Mouse (Mus musculus) retina, adult 2 months (tissue): ENCODE data around the gene Cuedc1.
"Not testable (repeated sequence)": the region's sequence is repeated elsewhere in the genome, so short reads cannot be mapped to it uniquely, and the experiment has no call there.

ENCODE experiments used
- DNase-seq: peaks from one replicate; pipeline ENCODE4 v3.0.0-alpha.2; 2012; ENCODE audit warnings: low read depth, low spot score

Gene Cuedc1

DNA sequence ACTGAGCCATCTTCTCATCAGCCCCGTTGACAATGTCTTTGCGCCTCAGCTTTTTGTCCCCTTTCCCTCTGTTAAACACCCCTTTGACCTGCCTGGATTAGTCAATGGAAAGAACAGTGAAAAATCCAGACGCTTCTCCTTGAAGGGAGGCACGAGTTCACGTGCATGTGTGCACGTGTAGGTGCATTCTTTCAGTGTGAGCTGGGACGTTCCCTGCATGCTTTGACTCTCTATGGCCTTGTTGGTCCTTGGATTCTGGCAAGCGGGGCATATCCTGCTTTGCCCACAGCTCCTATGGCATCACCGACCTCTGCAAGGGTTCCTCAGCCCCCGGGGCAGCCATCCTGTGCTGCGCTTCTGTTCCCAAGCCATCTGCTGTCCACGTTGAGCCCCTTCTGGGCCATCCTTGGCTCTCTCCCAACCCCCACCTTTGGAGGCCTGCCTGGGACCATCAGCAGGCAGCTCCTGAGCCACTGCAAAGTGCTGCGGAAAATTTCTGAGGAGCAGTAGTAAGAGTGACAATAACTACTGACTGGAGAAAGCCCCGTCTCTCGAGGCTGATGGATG lies 74.1 kb downstream of the Cuedc1 start:
- DNase-seq = no peak

DNA sequence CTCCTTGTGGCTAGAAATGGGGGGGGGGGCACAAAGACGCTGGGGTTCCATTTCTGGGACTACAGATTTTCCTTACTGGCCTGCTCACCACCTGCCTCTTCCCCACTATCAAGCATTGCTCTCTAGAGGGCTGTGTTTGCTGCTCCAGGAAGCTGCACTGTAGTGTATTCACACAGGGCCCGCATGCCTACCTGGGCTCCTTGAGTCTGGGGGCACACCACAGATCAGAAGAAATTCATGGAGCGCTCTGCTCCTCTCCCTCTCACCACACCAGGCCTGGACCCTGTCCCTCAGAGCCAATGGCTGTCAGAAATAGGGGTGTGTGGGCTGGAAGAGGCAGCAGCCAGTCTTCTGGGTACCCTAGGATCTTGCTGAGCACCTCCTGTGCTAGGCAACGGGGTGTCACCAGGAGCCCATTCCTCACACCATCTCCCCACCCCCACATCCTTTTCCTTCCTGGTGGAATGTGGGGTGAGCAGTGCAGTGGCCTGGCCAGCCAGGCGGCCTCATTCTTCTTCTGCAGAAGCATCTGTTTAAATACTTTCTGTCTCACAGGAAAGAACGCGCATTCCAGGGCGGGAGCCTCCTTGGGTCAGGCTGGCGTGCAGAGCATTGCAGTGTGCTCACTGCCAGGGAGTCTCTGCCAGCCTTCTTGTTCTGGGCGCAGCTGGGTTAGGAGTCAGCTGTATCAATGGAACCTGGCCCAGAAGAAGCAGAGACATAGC lies 74.9 kb downstream of the Cuedc1 start:
- no peak for DNase-seq

DNA sequence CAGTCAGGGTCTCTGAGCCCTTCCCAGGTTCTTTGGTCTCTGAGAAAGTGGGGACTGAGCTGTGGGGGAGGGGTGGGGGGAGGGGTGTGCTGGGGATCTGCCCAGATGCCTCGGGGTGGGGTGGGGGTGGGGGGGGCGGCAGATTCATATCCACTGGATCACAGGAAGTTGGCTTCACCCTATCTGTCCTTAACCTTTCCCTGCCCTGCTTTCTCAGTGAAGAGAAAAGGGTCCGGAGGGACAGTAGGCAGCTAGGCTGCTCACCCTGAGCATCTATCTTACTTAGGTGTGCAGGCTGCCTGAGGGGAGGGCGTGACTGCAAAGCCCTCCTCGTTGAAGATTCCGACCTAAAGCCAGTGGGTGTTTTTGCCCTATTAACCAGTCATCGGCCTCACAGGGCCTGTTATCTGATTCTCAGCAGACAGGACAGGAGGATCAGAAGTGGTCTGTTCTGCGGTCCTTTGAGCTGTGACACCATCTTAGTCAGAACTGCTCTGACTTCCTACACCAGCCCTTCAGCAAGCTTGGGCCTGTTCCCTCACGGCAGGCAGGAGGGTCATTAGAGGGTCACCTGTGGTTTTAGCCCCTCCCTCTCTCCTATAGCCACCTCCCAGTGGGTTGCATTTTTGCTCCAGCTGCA lies 75.6 kb downstream of the Cuedc1 start:
- DNase-seq = no peak

DNA sequence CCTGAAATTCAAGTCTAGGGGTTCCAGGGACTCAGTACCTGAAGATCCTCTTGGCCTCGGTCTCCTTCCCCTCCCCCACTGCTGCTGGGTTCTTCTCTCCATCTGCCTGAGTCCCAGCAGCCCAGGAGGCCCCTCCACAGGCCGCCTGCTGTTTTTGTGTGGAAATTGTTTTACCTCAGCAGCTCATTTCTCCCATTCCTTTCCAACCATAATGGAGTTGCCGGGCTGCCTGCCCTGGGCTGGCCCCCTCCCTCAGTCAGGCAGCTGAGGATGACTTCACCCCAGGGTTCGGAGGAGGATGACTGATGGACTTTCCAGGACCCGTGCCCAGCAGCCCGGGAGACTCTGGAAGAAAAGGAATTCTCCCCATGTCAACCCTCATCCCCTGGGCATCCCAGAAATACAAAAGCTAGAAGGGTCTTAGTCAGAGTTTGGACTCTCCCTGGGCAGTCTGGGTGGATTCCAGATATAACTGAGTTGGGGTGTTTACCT lies 82.7 kb downstream of the Cuedc1 start:
- DNase-seq = no peak

DNA sequence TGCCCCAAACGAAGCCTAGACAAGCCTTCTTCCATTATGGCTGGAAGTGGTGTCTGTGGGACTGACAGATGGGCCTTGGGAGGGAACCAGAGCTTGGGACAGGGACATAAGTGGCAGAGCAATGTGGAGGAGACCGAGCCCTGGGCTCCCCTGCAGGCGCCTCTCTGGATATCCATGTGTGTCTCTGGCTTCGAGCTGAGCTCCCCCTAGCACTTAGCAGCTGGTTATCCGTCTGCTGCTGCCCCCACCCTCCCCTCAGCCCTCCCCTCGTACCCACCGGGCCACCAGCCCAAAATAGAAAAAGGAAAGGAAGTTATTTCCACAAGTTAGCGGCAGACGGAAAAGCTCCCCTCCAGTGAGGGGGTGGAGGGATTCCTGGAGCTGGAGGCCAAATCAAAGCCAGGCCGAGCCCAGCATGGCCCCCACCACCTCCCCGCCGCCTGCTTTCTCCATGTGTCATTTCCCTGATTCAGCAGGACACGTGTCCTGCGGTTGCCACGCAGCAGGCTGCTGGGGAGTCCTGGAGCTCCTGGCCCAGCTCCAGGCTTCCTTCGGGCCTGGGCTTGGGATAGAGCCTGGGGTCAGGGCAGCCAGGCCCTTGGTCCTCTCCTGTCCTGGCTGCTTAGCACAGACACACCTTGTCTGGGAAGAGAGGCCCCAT lies 83.2 kb downstream of the Cuedc1 start:
- no peak for DNase-seq

DNA sequence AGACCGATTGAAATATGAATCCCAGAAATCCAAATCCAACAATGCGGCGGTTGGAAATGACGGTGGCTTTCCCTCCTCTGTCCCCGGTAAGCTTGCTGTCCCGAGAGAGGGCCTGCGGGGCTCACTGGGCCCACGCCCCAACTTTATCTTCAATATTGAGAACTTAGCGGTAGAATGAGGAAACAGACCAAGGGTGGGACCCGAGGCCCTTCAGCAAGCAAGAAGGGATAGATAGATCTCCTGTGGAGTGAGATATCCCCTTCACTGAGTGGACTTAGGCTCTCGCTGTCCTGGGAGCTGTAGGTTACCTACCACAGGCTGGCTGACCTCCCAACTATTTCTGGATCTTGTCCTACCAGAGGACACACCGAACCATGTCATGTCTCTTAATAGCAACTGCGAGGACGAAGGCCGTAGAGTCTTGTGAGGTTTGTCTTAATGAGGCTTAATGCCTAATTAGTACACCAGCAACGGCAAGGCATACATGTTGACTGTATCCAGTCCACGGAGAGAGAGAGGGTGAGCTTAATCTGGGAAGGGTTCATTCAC lies 86.8 kb downstream of the Cuedc1 start:
- no peak for DNase-seq

DNA sequence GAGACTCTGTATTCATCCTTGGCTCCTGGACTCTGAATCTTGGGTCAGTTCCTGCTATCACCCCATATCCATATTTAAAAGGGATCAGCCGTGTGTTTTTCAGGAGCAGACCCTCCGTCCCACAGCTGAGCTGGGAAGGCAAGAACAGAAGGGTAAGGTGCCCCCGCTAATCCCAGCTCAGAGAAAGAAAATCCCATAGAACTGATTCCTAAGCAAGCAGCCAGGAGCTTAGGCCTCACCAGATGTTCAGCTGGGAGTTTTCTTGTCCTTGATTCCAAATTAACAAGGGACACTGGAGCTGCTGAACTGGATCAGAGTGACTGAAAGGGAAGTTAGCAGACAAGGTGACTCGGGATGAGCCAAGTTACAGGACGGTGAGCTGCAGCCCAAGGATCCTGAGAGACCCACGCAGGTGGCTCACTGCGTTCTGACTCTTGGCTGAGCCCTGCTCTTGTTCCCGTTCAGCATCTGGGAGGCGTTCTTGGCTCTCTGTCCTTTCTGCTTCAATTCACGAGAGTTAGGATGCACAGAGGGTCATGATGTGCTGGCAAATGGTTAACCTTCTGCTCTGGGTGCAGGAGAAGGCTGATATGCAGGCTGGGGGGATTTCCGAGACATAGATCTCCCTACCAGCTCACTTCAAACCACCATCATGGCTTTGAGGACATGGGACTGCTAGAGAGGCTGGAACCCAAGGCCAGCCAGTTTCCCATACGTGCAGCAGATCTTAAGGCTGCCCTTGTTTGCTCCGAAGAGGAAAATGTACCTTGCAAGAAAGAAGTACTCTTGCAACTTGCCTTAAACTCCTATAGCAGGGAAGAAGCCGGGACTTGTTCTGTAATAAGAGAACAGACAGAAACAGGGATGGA lies 88.5 kb downstream of the Cuedc1 start:
- peak; percentile 83 for DNase-seq

DNA sequence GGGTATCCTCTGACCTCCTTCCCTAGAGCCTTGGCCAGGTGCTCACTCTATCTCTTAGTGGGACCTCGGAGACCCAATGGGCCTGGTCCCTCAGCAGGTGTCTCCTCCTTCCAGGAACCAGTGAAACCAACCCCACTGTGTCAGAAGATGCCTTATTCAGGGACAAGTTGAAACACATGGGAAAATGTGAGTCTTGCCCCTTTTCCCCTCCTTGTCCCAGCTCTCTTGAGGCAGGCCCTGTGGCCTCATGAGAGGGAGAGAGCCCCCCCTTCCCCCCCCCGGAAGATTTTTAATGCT lies 89.0 kb downstream of the Cuedc1 start:
- no peak for DNase-seq

DNA sequence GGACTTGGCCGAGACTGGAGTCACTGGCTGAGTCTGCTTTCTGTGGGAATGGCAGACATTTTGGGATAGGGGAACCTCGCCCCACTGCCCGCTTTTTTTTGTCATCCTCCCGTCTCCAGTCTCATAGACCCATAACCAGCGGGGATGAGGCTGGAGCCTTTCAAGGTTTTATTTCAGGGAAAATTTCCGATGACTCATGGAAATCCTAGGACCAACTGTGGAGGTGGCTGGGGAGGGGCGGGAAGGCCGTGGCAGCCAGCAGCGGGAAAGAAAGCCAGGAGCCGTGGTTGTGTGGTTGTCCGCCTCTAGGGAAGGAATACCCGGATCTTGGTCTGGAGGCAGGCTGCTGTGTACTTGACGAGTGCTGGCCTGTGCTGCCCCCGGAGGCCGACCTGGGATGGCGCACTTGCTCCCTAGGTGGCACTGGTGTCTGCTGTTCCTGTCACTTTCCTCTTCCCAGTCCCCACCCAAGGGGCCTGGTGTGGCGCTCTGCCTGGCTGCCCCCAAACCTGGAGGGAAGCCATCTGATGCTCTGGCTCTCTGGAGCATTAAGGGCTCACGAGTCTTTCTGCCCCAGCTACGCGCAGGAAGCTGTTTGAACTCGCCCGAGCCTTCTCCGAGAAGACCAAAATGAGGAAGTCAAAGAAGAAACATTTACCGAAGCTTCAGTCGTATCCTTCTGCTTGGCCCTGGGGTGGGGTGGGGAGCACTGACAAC lies 89.7 kb downstream of the Cuedc1 start:
- DNase-seq = peak; percentile 75

DNA sequence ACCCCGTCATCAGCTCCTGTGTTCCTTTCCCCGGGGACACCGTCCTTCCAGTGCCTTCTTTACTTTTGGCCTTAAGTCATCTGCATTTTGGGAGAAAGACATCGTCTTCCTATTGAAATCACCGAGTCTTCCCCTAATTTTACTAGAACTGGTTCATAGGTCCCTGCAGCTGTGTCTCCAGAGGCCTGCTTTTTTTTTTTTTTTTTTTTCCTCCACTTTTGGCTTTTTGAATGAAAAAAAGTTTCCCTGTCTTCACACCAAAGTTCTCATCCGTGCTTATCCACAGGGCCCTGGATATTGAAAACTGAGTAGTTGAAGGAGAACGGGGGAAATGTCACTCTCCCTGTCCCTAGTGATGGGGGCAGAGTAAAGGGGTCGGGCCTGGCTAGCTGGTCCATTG lies 90.4 kb downstream of the Cuedc1 start:
- no peak for DNase-seq

DNA sequence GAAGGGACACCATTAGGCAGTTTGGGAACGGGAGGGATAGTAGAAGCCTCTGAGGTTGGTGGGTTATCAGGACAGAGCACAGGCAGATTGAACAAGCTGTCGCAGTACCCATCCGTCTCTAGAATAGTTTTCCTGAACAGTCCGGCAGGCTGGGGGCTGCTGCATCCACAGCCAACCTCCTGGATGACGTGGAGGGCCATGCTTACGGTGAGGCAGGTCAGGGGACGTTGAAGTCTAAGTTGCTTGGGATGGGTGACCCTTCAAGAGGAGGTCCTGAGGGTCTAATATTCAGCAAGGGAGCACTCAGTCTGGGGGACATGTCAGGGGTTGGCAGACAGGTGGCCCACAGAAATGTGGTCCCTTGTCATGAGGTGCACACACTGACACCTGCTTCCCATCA lies 90.8 kb downstream of the Cuedc1 start:
- no peak for DNase-seq

DNA sequence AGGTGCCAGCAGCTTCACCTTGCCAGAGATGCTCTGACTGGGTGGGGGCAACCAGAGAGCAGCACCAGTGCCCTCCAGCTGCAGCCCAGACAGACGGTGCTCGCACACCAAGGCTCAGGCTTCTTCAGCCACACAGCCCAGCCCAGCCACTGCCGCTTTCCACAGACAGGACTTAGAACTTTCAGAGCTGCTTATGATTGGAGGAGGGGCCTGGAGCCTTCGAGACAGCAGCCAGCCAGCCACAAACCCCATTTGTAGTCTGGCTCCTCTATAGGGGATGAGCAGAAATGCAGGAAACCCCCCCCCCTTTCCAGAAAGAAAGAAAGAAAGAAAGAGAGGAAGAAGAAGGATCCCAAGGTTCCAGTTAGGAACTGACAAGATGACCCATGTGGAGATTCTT lies 94.7 kb downstream of the Cuedc1 start:
- no peak for DNase-seq

DNA sequence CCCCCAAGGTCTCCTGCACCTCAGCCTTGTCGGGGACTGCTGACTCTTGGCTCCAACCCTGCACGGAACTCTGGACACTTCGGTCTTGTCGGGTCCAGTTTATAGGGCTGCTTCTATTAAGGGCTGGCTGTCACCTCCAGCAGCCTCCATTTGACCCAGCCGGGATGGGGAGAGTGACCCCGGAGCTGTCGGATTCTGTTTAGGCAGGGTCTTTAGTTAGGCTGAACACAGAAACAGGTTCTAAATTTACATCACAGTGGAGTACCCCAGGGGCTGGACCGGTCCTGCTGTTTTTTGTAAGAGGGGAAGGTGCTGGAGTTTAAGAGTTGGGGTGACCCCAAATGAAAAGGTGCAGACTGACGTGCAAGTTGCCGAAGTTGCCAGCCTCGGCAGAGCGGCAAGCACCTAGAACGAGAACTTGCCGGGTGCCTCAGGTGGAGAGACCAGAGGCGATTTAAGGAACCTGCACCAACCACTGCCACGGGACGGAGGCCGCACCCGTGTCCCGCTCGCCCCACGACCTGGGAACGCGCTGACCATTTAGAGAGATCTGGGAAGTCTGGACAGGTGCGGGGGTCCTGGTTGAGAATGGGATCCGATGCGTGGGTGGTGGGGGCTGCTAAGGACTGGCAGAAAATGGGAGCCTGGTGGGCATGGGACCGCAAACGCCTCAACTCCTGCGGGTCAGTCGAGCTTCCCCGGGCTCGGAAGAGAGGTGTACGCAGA lies 95.4 kb downstream of the Cuedc1 start:
- DNase-seq = no peak

DNA sequence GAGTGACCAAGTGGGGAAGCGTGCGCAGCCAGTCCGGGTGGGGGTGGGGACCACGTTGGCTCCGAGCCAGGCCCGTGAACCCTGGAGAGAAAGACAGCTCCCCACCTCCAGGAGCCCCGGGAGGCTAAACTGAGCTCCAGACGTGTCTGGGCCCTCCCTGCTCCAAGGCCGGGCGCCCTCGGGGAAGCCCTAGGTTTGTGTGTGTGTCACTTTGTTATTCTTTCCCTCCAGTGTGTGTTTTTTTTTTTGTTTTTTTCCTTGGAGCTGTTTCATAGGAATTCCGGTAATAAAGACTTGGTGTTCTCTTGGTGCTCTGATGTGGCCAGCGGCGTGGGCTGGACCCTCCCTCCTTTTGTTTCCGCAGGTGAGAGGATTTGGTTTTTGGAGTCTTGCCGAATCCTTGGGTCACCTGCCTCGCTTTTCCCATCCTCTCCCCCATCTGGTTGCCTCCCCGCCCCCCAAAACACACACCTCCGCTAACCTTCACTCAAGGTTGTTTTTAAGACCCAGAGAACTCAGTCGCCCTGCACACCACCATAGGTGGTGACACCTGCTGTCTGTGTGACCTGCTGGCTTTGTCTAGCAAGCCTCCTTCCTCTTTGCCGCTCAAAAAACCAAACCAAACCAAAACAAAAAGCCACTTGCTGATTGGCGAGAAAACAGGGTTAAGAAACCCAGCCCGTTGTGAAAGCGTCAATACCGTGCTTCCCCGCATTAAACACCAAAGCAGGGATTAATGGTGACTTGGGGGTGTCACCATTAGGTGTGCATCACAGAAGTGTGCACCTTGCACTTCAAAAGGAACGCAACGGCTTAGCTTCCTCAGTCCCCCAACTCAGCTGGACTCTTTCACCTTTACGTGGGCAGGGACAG lies 96.2 kb downstream of the Cuedc1 start:
- no peak for DNase-seq

DNA sequence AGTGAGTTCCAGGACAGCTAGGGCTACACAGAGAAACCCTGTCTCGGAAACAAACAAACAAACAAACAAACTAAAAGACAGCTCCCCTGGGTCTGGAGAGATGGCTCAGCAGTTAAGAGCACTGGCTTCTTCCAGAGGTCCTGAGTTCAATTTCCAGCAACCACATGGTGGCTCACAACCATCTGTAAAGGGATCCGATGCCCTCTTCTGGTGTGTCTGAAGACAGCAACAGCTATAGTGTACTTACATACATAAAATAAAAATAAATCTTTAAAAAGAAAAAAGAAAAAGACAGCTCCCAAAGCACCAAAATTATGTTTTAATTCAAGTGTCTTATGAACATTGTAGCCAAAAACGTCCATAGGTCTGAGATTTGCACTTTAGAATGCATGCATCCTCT lies 97.8 kb downstream of the Cuedc1 start:
- not testable (repeated sequence) for DNase-seq

DNA sequence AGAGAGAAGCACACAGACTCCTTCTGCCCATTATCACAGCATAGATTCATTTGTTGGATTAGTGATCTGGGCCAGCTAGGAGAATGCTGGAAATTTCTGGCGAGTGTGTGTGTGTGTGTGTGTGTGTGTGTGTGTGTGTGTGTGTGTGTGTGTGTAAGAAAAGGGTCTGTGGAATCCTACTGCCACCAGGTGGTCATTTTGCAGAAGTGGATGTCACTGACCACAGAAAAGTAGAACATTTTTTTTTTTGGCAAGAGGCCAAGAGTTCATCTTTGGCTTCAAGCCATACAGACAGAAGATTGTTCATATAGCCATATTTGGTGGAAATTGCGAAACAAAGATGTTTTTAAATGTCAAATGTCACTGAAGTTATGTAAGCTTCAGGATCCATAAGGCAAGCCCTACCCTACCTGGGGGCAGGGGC lies 99.3 kb downstream of the Cuedc1 start:
- no peak for DNase-seq

DNA sequence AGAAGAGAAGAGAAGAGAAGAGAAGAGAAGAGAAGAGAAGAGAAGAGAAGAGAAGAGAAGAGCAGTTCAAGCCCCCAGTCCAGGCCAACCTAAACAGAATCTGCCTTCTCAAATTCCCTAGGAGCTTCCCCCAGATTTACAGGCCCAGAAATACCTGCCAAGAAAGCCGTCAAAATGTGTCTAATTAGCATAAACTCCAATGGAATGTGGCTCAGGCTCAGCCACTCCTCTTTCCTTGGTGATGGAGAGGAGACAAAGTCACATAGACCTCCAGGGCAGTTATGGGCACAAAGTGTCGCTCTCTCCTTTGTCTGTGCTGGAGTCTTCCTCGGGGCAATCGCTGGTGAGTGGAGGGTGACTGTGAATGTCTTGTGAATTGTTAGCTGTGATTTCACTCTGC lies 100.4 kb downstream of the Cuedc1 start:
- DNase-seq = no peak

DNA sequence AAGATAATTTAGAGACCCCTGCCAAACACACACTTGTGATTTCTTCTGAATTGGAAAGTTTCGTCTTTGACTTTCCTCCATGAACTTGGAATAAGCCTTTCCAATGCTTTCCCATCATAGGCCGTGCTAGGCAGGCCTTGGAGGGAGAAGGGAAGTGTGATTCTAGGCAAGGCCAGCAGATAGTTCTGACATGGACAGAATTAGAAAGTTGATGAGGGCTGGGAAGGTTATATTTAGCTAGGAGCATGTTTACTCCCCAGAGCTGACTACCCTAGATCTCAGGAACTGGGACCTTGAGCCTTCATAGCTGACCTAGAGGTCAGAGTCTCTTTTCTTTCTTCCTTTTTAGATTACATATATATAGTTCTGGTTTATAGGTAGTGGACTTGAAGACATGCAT lies 103.3 kb downstream of the Cuedc1 start:
- no peak for DNase-seq

DNA sequence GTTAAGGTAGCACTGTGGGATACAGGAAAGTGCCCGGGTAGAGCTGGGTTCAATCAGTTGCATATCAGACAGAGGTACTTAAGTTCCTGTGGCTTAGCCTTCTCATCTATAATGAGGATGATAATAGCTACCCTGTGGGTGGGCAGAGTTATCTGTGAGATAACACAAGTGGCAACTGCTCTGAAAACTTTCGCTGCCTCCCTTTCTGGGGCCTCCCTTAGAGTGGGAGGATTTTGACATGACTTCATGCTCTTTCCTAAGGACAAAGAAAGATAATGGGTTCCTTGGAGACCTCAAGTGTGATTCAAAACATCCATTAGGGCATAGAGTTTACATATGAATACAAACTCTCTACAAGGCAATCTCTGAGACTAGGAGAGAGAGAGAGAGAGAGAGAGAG lies 104.2 kb downstream of the Cuedc1 start:
- no peak for DNase-seq
